ENCODE assay signal across 24 mouse cellular contexts in the genomic region with DNA sequence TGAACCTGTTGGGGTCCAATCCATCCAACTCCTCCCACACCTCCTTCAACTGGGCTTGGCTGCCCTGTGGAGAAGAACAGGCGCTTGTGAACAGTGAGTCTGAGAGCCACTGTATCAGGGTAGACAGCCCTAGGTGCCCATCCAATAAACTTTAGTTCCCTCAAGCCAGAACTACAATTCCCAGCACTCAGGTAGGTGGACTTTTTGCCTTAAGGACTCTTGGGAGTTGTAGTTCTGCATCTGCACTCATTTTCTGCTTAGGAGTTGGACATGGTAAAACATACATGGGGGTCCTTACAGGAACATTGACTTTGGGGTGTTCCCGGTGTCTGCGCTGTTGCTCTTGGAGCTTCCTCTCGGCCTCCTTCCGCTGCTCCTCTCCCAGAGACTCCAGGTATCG. TPM values are rescaled to one million over a fixed set of nuclear protein-coding genes. Genes with fewer than 3 reads are reported as not detected.
"Had no signal": no experiment of that assay in that cellular context is flagged by ENCODE, and none has a peak within 500 bp of the region (broad histone marks: within the 10 kb centered on the region; RNA-seq: fewer than 3 reads in every experiment).

No protein-coding gene starts in this region.

- H3K9ac ChIP-seq: neural tube, embryonic 12.5 days; neural tube, embryonic 13.5 days; neural tube, embryonic 15.5 days; stomach, embryonic 15.5 days had no signal

- H3K27ac ChIP-seq: neural tube, embryonic 12.5 days; neural tube, embryonic 13.5 days; neural tube, embryonic 15.5 days; stomach, embryonic 15.5 days; stomach, postnatal 0 days had no signal

- H3K4me1 ChIP-seq: neural tube, embryonic 12.5 days; neural tube, embryonic 13.5 days; stomach, embryonic 15.5 days had no signal

- H3K27me3 ChIP-seq: neural tube, embryonic 12.5 days; neural tube, embryonic 13.5 days; neural tube, embryonic 15.5 days; stomach, embryonic 15.5 days had no signal

- H3K9me3 ChIP-seq: neural tube, embryonic 12.5 days; neural tube, embryonic 13.5 days; neural tube, embryonic 15.5 days; stomach, embryonic 15.5 days had no signal

- DNase-seq: retina, postnatal 1 day; right cerebral cortex, adult 18-20 months; right cerebral cortex, postnatal 14 days; right cerebral cortex, postnatal 25 days; right cerebral cortex, postnatal 4 days; spleen, adult 18-20 months; thymus, adult 18-20 months; thymus, adult 2 months; thymus, postnatal 14 days; thymus, postnatal 25 days; thymus, postnatal 36 days; thymus, postnatal 4 days had no signal

- H3K4me3 ChIP-seq: neural tube, embryonic 12.5 days; neural tube, embryonic 13.5 days; neural tube, embryonic 15.5 days; stomach, embryonic 15.5 days had no signal

- H3K4me2 ChIP-seq: neural tube, embryonic 12.5 days; neural tube, embryonic 13.5 days; neural tube, embryonic 15.5 days; stomach, embryonic 15.5 days had no signal

RNA-seq across cellular contexts. Expression of gene Gm45808, which starts 11.8 kb away (rescaled TPM):
- total RNA-seq: neutrophil, adult 5-6 weeks had no signal
- polyA plus RNA-seq: neural tube, embryonic 11.5 days; neural tube, embryonic 12.5 days; neural tube, embryonic 13.5 days; neural tube, embryonic 14.5 days; neural tube, embryonic 15.5 days; small intestine, adult 2 months; stomach, embryonic 14.5 days; stomach, embryonic 15.5 days; stomach, embryonic 16.5 days; stomach, postnatal 0 days; thymus, adult 2 months; thymus, postnatal 0 days had no signal

RNA-seq across cellular contexts. Expression of gene Tulp2, which starts 16.8 kb away (rescaled TPM):
- total RNA-seq: neutrophil, adult 5-6 weeks had no signal
- polyA plus RNA-seq: small intestine, adult 2 months had no signal
